Mouse (Mus musculus) embryonic fibroblast, embryonic 13.5 days (primary cell): Measurements from ENCODE around the gene Coasy. TPM values are rescaled to one million over a fixed set of nuclear protein-coding genes. Genes with fewer than 3 reads are reported as not detected.

Experiments used
- H3K27ac ChIP-seq: 2 replicates; pipeline ENCODE4 v1.5.1; 2012; ENCODE audit warnings: low read length, control low read depth, inconsistent platforms; ENCODE audit not compliant: insufficient read depth
- H3K4me1 ChIP-seq: 2 replicates; pipeline ENCODE4 v1.6.1; 2011; ENCODE audit warnings: low read length; ENCODE audit not compliant: control insufficient read depth, insufficient read depth
- H3K4me3 ChIP-seq: 2 replicates; pipeline ENCODE4 v1.5.1; 2011; ENCODE audit warnings: mild to moderate bottlenecking, control low read depth, low read length; ENCODE audit not compliant: insufficient read depth
- CTCF ChIP-seq: IDR thresholded peaks from 2 replicates; pipeline ENCODE4 v1.5.1; 2011; ENCODE audit warnings: mild to moderate bottlenecking, control low read depth, low read length, moderate library complexity, borderline replicate concordance; ENCODE audit not compliant: insufficient read depth
- POLR2A ChIP-seq: IDR thresholded peaks from 2 replicates; pipeline ENCODE4 v1.6.1; 2011; ENCODE audit warnings: low read depth, mild to moderate bottlenecking, control low read depth, low read length, moderate library complexity
- polyA plus RNA-seq: library from polyadenylated mRNA; stranded (reverse); fragments of >200 nt; gene quantifications from 2 replicates; pipeline ENCODE4 v1.2.4, GENCODE M21; 2011; ENCODE audit warnings: low read depth; ENCODE audit not compliant: missing spikeins, insufficient read length

Coasy gene
- polyA plus RNA-seq, 1 experiment: 15.0 TPM

- Histone ChIP-seq H3K4me1 (no peaks in the 10 kb centered on the region), H3K4me3 (no peak overlapping the region), H3K27ac (no peak overlapping the region)
- TF ChIP-seq CTCF (no peak), POLR2A (no peak)
Observed at GRCm38 (mm10) chr11:101127075-101127474, 44.7 kb downstream of the Coasy start.

DNA sequence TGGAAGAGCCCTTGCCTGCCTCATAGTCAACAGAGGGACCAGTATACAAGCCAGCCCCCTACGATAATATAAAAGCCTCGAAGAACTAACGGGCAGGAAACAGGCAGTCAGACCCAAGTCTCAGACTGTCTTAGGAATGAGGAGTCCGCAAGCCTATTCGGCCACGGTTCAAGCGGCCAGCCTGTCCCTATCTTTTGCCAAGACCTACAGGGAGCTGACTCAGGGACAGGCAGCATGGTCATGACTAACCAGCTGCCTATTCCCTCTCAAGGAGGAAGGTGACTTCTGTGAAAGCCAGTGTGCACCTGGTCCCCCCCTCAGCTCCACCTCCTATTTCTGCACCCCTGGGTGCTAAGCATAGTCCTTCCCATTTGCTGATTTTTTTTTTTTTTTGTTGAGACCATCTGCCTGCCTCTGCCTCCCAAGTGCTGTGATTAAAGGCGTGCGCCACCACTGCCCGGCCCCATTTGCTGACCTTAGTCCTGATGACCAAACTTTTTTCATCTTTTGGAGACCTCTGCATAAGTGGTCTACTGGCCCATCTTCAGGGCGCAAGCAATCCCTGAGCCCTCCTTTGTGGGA is 46.7 kb downstream of the Coasy start:
- TF ChIP-seq CTCF: no peak
- no peak for TF ChIP-seq POLR2A
- Histone ChIP-seq H3K4me1 (no peaks in the 10 kb centered on the region), H3K4me3 (no peak overlapping the region), H3K27ac (no peak overlapping the region)

DNA sequence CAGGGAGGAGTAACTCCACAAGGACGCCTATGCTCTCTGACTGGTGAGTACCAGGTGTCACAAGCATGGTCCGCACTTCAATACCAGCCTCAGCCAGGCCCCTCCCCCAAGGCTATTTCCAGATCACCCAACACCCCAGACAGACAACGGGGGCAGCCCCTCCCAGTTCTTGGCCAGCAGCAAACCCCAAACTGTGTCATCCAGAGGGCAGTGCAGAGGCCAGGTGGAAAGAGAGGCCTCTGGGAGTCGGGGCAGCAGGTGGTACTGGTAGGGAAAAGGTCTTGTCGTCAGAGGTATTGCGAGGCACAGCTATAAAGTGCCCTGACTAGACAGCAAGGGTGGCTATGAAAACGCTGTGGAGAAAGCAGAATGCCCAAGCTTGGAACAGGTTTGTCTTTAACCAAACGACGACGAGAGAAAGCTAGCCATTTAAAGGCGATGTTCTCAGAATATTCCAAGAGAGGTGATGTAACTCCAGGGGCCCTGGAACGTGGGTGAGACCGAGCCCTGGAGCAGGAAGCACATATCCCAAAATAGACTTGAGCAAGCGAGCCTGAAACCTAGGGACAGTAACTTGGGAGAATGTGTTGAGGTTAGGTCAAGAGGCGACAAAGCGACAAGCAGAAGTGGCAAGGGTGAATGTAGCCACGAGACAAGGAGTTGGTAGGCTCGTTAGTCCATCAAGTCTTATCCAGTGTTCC is 47.8 kb downstream of the Coasy start:
- H3K27ac ChIP-seq: no peak overlapping the region
- no peak overlapping the region for H3K4me3 ChIP-seq
- TF ChIP-seq POLR2A: no peak
- TF ChIP-seq CTCF: no peak
- H3K4me1 ChIP-seq: no peaks in the 10 kb centered on the region

DNA sequence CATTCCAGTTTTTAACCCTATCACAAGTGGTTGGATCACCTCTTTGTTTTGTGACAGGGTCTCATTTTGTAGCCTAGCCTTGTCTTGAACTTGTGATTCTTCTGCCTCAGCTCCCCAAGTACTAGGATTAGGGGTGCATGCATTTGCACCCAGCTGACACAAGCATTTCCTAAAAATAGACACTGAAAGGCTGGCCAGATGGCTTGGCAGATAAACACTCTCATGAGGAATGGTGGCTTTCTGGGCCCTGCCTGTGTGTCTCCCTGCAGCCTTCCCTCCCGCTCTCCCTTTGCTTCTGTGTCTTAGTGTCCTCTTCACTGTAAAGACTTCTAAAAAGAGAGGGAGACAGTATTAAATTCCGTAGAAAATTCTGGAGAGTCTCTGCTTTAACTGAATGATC is 48.8 kb downstream of the Coasy start:
- H3K27ac ChIP-seq: no peak overlapping the region
- H3K4me1 ChIP-seq: no peaks in the 10 kb centered on the region
- TF ChIP-seq POLR2A (no peak), CTCF (no peak)
- H3K4me3 ChIP-seq: no peak overlapping the region

DNA sequence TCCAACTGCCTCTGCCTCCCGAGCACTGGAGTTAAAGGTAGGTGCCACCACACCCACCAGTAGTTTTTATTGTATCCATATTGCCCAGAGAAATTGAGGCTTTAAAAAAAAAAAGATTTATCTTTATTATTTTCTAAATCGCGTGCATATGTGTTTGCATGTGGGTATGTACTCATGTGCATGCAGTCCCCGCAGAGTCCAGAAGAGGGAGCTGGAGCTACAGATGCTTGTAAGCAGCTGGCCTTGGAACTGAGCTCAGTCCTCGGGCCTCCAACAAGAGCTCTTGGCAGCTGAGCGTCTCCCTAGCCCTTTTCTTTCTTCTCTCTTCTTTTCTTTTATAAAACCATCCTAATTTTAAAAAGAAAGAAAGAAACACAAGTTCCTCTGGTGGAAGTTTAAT is 49.3 kb downstream of the Coasy start:
- TF ChIP-seq POLR2A: no peak
- no peak for TF ChIP-seq CTCF
- H3K4me3 ChIP-seq: no peak overlapping the region
- no peaks in the 10 kb centered on the region for H3K4me1 ChIP-seq
- no peak overlapping the region for H3K27ac ChIP-seq

DNA sequence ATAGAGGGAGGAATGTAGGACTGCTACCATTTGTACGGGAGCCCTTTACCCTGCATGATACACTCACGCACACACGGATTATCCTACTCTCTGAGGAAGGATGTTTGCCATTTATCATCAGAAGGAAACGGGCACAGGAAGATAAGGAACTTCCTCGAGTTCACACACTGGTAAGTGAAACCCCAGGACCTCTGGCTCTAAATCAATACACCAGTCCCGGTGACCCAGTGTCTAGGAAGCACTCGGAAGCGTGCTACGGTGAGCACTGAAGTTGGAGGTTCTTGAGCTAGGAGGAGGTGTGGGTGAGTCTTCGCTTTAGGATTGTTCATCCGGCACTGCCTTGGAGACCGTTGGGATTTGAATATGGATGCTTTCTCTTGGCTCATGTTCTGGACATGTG is 50.7 kb downstream of the Coasy start:
- no peak overlapping the region for H3K4me3 ChIP-seq
- H3K4me1 ChIP-seq: no peaks in the 10 kb centered on the region
- no peak for TF ChIP-seq CTCF
- no peak for TF ChIP-seq POLR2A
- H3K27ac ChIP-seq: no peak overlapping the region

DNA sequence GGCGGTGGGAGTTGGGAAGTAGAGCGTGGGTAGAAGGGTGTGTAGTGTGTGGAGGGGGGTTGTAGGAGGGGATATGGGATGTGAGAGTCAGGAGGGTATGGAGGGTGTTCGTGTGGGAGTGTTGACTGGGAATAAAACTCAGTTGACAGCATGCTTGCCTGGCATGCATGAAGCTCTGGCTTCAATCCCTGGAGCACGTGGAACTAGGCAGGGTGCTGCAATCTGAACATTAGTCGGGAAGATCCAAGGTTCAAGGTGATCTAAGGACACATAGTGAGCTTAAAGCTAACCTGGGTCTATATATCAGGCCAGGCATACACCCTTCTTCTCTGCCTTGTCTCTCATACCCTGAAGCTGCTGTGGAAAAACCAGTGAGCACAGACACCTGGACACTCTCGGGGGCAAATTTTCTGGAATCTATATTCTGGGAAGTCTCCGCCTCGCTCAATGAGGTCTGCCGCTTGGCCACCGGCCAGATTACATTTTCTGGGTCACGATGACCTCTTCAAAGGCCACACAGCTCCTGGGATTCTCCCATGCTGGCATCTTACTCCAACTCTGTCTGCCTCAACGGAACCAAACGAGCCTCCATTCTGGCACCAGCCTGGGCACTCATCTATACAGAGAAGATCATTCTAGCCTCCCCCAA is 52.0 kb downstream of the Coasy start:
- TF ChIP-seq POLR2A (no peak), CTCF (no peak)
- no peak overlapping the region for H3K27ac ChIP-seq
- H3K4me3 ChIP-seq: no peak overlapping the region
- H3K4me1 ChIP-seq: no peaks in the 10 kb centered on the region

Other genes with a start within 250 kb of the Coasy start
- gene Stat5b, start 231.8 kb upstream of the Coasy start, polyA plus RNA-seq: 13.3 and 13.7 TPM in 2 replicates
- gene Stat5a, start 223.2 kb upstream of the Coasy start, polyA plus RNA-seq: 11.5 and 12.4 TPM in 2 replicates
- 122 and 158 TPM in 2 replicates for gene Stat3, start 143.0 kb upstream of the Coasy start, polyA plus RNA-seq
- gene Cavin1, start 111.7 kb upstream of the Coasy start, polyA plus RNA-seq: 387 and 486 TPM in 2 replicates
- 43.7 and 50.7 TPM in 2 replicates for gene Atp6v0a1, start 73.1 kb upstream of the Coasy start, polyA plus RNA-seq
- gene Naglu, start 12.6 kb upstream of the Coasy start, polyA plus RNA-seq: 21.8 and 24.9 TPM in 2 replicates
- 1.2 and 5.2 TPM in 2 replicates for gene Hsd17b1, start 4.2 kb upstream of the Coasy start, polyA plus RNA-seq
- gene Mlx, start 4.7 kb downstream of the Coasy start, polyA plus RNA-seq: 29.9 and 30.1 TPM in 2 replicates
- gene Psmc3ip, start 12.9 kb downstream of the Coasy start, polyA plus RNA-seq: 10.3 and 12.9 TPM in 2 replicates
- 29.8 and 34.1 TPM in 2 replicates for gene Retreg3, start 37.3 kb downstream of the Coasy start, polyA plus RNA-seq
- gene Tubg1, start 37.4 kb downstream of the Coasy start, polyA plus RNA-seq: 34.8 and 36.2 TPM in 2 replicates
- gene Tubg2, start 73.3 kb downstream of the Coasy start, polyA plus RNA-seq: 5.5 and 6.1 TPM in 2 replicates
- gene Cntnap1, start 88.0 kb downstream of the Coasy start, polyA plus RNA-seq: 3.0 TPM in 2 replicates
- 7.1 and 11.5 TPM in 2 replicates for gene Plekhh3, start 88.8 kb downstream of the Coasy start, polyA plus RNA-seq
- not detected in 2 replicates for gene Ccr10, start 92.9 kb downstream of the Coasy start, polyA plus RNA-seq
- 13.9 and 14.4 TPM in 2 replicates for gene Ezh1, start 143.9 kb downstream of the Coasy start, polyA plus RNA-seq
- gene Ramp2, start 163.5 kb downstream of the Coasy start, polyA plus RNA-seq: 2.3 and 2.7 TPM in 2 replicates
- gene Vps25, start 171.1 kb downstream of the Coasy start, polyA plus RNA-seq: 99.4 and 135 TPM in 2 replicates
- gene Wnk4, start 178.0 kb downstream of the Coasy start, polyA plus RNA-seq: 1.8 and 2.0 TPM in 2 replicates
- gene Cntd1, start 196.4 kb downstream of the Coasy start, polyA plus RNA-seq: 0.87 and 1.0 TPM in 2 replicates
- 77.1 and 78.8 TPM in 2 replicates for gene Coa3, start 196.5 kb downstream of the Coasy start, polyA plus RNA-seq
- gene Becn1, start 219.7 kb downstream of the Coasy start, polyA plus RNA-seq: 77.3 and 86.3 TPM in 2 replicates
- gene Psme3, start 233.6 kb downstream of the Coasy start, polyA plus RNA-seq: 127 and 143 TPM in 2 replicates
- gene Aoc2, start 242.5 kb downstream of the Coasy start, polyA plus RNA-seq: 1.3 and 1.7 TPM in 2 replicates
- 2.7 and 4.2 TPM in 2 replicates for gene Aoc3, start 248.0 kb downstream of the Coasy start, polyA plus RNA-seq